Mouse (Mus musculus) embryonic fibroblast, embryonic 13.5 days (primary cell): ENCODE data around the gene Ptov1.

Source experiments
- CTCF ChIP-seq: IDR thresholded peaks from 2 replicates; pipeline ENCODE4 v1.5.1; 2011; ENCODE audit warnings: mild to moderate bottlenecking, control low read depth, low read length, moderate library complexity, borderline replicate concordance; ENCODE audit not compliant: insufficient read depth
- POLR2A ChIP-seq: IDR thresholded peaks from 2 replicates; pipeline ENCODE4 v1.6.1; 2011; ENCODE audit warnings: low read depth, mild to moderate bottlenecking, control low read depth, low read length, moderate library complexity

DNA sequence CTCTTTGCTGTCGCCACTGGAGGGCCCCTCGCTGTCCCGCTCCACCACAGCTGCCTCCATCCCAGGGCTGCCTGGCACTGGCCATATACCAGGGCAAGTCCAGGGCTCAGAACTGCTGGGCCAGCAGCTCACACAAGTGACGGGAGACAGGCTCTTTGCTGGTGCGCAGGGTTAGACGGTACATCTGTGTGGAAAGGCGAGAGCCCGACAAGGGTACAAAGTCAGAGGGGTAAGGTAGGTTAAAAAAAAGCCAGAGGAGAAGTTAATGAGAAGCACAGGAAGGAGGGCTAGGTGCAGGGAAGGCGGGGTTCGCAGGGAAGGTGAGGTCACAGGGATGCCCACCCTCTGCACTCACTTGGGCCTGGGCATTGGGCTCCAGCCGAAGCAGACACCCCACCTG is 31.0 kb upstream of the Ptov1 start:
- 0 out of 2 replicates have a peak, but pooled peaks have one; percentile 6 for TF ChIP-seq POLR2A
- no peak for TF ChIP-seq CTCF
